Mouse (Mus musculus) liver, embryonic 15.5 days (tissue): ENCODE results near the gene Robo2. TPM values are rescaled to one million over a fixed set of nuclear protein-coding genes. Genes with fewer than 3 reads are reported as not detected.

ENCODE experiments used
- ATAC-seq: fragments of 200-750 bp; cut with Nextera tagmentation; 2 replicates; pipeline ENCODE4 v1.8.0; 2017; ENCODE audit warnings: moderate number of reproducible peaks, mild to moderate bottlenecking, moderate library complexity; ENCODE audit not compliant: insufficient read depth
- H3K27ac ChIP-seq: fragments of 300-500 bp; sonication (generic); replicated peaks from 2 replicates; pipeline ENCODE4 v1.5.1; 2015; ENCODE audit warnings: mild to moderate bottlenecking, inconsistent platforms
- H3K27me3 ChIP-seq: fragments of 300-500 bp; sonication (generic); 2 replicates; pipeline ENCODE4 v1.6.1; 2015; ENCODE audit warnings: mild to moderate bottlenecking, inconsistent platforms
- H3K36me3 ChIP-seq: fragments of 300-500 bp; sonication (generic); replicated peaks from 2 replicates; pipeline ENCODE4 v1.6.1; 2015; ENCODE audit warnings: moderate library complexity, mild to moderate bottlenecking, inconsistent platforms
- H3K4me1 ChIP-seq: fragments of 300-500 bp; sonication (generic); replicated peaks from 2 replicates; pipeline ENCODE4 v1.6.1; 2015; ENCODE audit warnings: inconsistent platforms
- H3K4me2 ChIP-seq: fragments of 300-500 bp; sonication (generic); 2 replicates; pipeline ENCODE4 v1.6.1; 2015; ENCODE audit warnings: moderate library complexity, mild to moderate bottlenecking, inconsistent platforms
- H3K4me3 ChIP-seq: fragments of 300-500 bp; sonication (generic); replicated peaks from 2 replicates; pipeline ENCODE4 v1.5.1; 2015; ENCODE audit warnings: mild to moderate bottlenecking, inconsistent platforms
- H3K9ac ChIP-seq: fragments of 300-500 bp; sonication (generic); 2 replicates; pipeline ENCODE4 v1.6.1; 2015; ENCODE audit warnings: moderate library complexity, mild to moderate bottlenecking, inconsistent platforms
- H3K9me3 ChIP-seq: fragments of 300-500 bp; sonication (generic); replicated peaks from 2 replicates; pipeline ENCODE4 v1.6.1; 2016; ENCODE audit warnings: inconsistent platforms
- WGBS: fragments of 180-500 bp; shearing (Covaris S2); methylation state at CpG from one replicate; pipeline ENCODE4 v1.1.7; 2015; ENCODE audit warnings: mixed read lengths; ENCODE audit not compliant: insufficient replicate concordance; 5-methylcytosine and 5-hydroxymethylcytosine counted together
- microRNA counts: library from miRNA; unstranded; fragments of <30 nt; microRNA quantifications from one replicate; lab custom pipeline; 2016
- microRNA-seq: library from miRNA; unstranded; fragments of <30 nt; microRNA quantifications from one replicate; pipeline ENCODE4, GENCODE M21; 2016
- polyA plus RNA-seq: library from polyadenylated mRNA; unstranded; fragments of >200 nt; fragmentation: Nextera tagmentation; extraction: Ambion mirVana; gene quantifications from 2 replicates; pipeline ENCODE4 v1.2.1, GENCODE M21; 2015

The Robo2 gene
- polyA plus RNA-seq, 1 experiment from 2014 or later: 2.8 TPM

DNA sequence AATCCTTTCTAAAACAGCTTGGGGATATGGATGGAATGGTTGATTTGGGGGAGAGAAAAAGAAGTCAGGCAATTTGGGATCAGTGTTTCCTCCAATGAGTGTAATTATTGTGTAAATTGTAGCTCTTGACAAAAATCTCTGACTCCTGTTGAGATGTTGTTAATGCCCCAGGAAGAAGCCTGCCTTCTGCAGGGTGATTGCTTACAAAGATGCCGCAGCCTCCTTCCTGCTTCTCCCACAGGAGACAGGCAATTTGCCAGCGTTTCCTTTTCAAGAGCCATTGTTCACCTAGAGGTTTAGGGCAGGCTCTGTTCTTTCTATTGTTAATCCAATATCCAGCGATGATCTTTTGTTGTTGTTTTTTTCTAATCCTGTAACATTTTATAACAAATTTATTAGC lies 547.9 kb downstream of the Robo2 start:
- Histone ChIP-seq H3K36me3 (no peaks in the 10 kb centered on the region), H3K9ac (no peak overlapping the region), H3K4me1 (no peaks in the 10 kb centered on the region), H3K27me3 (no peaks in the 10 kb centered on the region), H3K4me3 (no peak overlapping the region), H3K4me2 (no peak overlapping the region), H3K9me3 (no peaks in the 10 kb centered on the region), H3K27ac (no peak overlapping the region)
- WGBS: 9% methylated on average over 3 of the region's 3 CpGs
- no peak for ATAC-seq

DNA sequence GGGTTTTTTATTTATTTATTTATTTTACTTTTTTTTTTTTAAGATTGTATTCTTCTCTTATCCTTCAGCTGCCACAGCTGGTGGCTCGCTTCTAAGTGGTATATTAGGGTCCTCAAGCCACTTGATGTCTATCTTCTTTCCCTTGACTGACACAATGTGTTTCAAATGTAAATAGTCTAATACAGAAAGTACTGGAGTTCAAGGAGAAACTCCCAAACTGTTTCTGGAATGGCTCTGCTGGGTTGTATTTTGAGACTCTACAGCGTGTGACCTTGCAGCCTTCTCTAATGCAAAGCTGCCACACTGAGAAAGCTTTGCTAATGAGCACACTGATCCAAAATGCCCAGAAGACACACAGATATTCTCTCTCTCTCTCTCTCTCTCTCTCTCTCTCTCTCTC lies 552.9 kb downstream of the Robo2 start:
- H3K4me3 ChIP-seq: no peak overlapping the region
- no peaks in the 10 kb centered on the region for H3K9me3 ChIP-seq
- no peaks in the 10 kb centered on the region for H3K4me1 ChIP-seq
- 66% methylated on average over 2 of the region's 2 CpGs for WGBS
- H3K9ac ChIP-seq: no peak overlapping the region
- no peaks in the 10 kb centered on the region for H3K36me3 ChIP-seq
- no peaks in the 10 kb centered on the region for H3K27me3 ChIP-seq
- ATAC-seq: no peak
- H3K27ac ChIP-seq: no peak overlapping the region
- no peak overlapping the region for H3K4me2 ChIP-seq

DNA sequence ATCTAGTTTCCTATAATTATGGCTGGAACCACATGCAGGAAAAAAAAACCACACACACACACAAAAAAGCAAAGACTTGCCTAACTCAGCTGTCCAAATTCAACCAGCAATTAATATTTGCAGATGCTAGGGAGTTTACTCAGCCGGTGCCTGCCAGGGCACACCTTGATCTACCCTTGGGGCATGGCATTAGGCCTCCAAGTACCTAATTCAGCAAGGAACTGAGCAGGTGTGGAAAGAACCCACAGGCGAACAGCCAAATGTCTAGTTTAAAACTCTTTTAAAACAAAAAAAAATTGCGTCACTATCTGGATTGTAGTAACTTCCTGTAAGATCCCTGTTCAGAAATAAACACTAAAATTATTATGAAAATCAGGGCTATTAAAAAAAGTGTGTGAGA lies 555.8 kb downstream of the Robo2 start:
- H3K4me1 ChIP-seq: no peaks in the 10 kb centered on the region
- H3K4me3 ChIP-seq: no peak overlapping the region
- H3K36me3 ChIP-seq: no peaks in the 10 kb centered on the region
- WGBS: 58% methylated on average over 3 of the region's 3 CpGs
- H3K9me3 ChIP-seq: no peaks in the 10 kb centered on the region
- no peak for ATAC-seq
- no peak overlapping the region for H3K4me2 ChIP-seq
- no peak overlapping the region for H3K27ac ChIP-seq
- no peaks in the 10 kb centered on the region for H3K27me3 ChIP-seq
- H3K9ac ChIP-seq: no peak overlapping the region

MicroRNA genes within 50 kb of the gene (microRNA counts, 519-probe panel; counts per million panel counts)
- 1,836 counts per million, percentile 17 among the panel's probes with 10 or more counts for microRNA mmu-miR-691 (lab: Ali Mortazavi, UCI)

Small RNA genes lying within 50 kb of the gene (microRNA-seq; reads per million reads assigned to microRNA genes)
- gene Gm24272 (not detected), gene Mir691 (not detected)
